Mouse (Mus musculus) C2C12 (cell line): ENCODE data around the gene Sfmbt1.

Experiments
- CTCF ChIP-seq: IDR thresholded peaks from one replicate; pipeline ENCODE4 v1.5.1; 2011; ENCODE audit not compliant: control insufficient read depth, insufficient read depth, insufficient read length
- MAX ChIP-seq: IDR thresholded peaks from one replicate; pipeline ENCODE4 v1.6.1; 2011; ENCODE audit warnings: mild to moderate bottlenecking, control low read depth
- MYOD1 ChIP-seq: IDR thresholded peaks from one replicate; pipeline ENCODE4 v1.6.1; 2011; ENCODE audit warnings: low read depth; ENCODE audit not compliant: control insufficient read depth, insufficient read length
- USF1 ChIP-seq: IDR thresholded peaks from one replicate; pipeline ENCODE4 v1.6.1; 2011; ENCODE audit warnings: low read depth, mild to moderate bottlenecking, control low read depth, moderate library complexity

GRCm38 (mm10) chr14:30722406-30722805, 7.8 kb downstream of the Sfmbt1 start:
- TF ChIP-seq CTCF (no peak), USF1 (no peak), MYOD1 (no peak), MAX (no peak)
